13 mouse cellular contexts compared by ENCODE assay signal in genomic region chr2:168613092-168613880, GRCm38 (mm10). TPM values are rescaled to one million over a fixed set of nuclear protein-coding genes. Genes with fewer than 3 reads are reported as not detected.
DNase-seq lines count a peak whose midpoint lies in the region; ATAC-seq and TF ChIP-seq lines count a peak whose summit lies in the region.
"Had no signal": no experiment of that assay in that cellular context is flagged by ENCODE, and none has a peak within 500 bp of the region (broad histone marks: within the 10 kb centered on the region; RNA-seq: fewer than 3 reads in every experiment).

No protein-coding gene starts in this region.

- no peaks in the 10 kb centered on the region for H3K27me3 ChIP-seq in kidney, postnatal 0 days (ENCODE audit: insufficient read depth, low read length)
- H3K27me3 ChIP-seq in stomach, embryonic 16.5 days (ENCODE audit: control insufficient read depth, insufficient read depth, low read length), result no peaks in the 10 kb centered on the region
- H3K27me3 ChIP-seq: embryonic facial prominence, embryonic 12.5 days; forebrain, embryonic 15.5 days had no signal

- H3K27ac ChIP-seq in kidney, postnatal 0 days, result no peak overlapping the region
- H3K27ac ChIP-seq in stomach, embryonic 16.5 days (ENCODE audit: low read length), result no peak overlapping the region
- H3K27ac ChIP-seq: embryonic facial prominence, embryonic 12.5 days; forebrain, embryonic 15.5 days had no signal

- 0 out of 2 replicates have a peak, but pooled peaks cover 4% of the 10 kb centered on the region for H3K4me1 ChIP-seq in kidney, postnatal 0 days (replicated peaks; ENCODE audit: insufficient read depth, low read length)
- H3K4me1 ChIP-seq in stomach, embryonic 16.5 days (ENCODE audit: control insufficient read depth, insufficient read depth, low read length), result peaks cover 28% of the 10 kb centered on the region

- peak; percentile 53; the same call in 1 of the 2 replicates for ATAC-seq in kidney, postnatal 0 days (replicated peaks; ENCODE audit: low FRiP score, low read depth)
- ATAC-seq in stomach, embryonic 16.5 days (ENCODE audit: insufficient read depth, low FRiP score), result peak; percentile 56; the same call in 1 of the 2 replicates
- ATAC-seq in granulocyte monocyte progenitor cell, adult 5-6 weeks (replicated peaks; ENCODE audit: poor library complexity, severe bottlenecking), result no peak
- ATAC-seq: activated CD4-positive, CD25-positive, alpha-beta regulatory T cell, adult 4 months; forebrain, embryonic 15.5 days had no signal

- no peaks in the 10 kb centered on the region for H3K36me3 ChIP-seq in kidney, postnatal 0 days (ENCODE audit: insufficient read depth, low read length)
- H3K36me3 ChIP-seq in stomach, embryonic 16.5 days (ENCODE audit: control insufficient read depth, insufficient read depth, low read length), result no peaks in the 10 kb centered on the region
- H3K36me3 ChIP-seq: embryonic facial prominence, embryonic 12.5 days; forebrain, embryonic 15.5 days had no signal

- no peak overlapping the region for H3K9ac ChIP-seq in kidney, postnatal 0 days (ENCODE audit: low read depth, low read length)
- no peak overlapping the region for H3K9ac ChIP-seq in stomach, embryonic 16.5 days (ENCODE audit: low read length)
- H3K9ac ChIP-seq: embryonic facial prominence, embryonic 12.5 days; forebrain, embryonic 15.5 days had no signal

- no peaks in the 10 kb centered on the region for H3K9me3 ChIP-seq in kidney, postnatal 0 days (replicated peaks; ENCODE audit: low read length)
- H3K9me3 ChIP-seq in stomach, embryonic 16.5 days (replicated peaks; ENCODE audit: control insufficient read depth, low read length), result no peaks in the 10 kb centered on the region
- H3K9me3 ChIP-seq: embryonic facial prominence, embryonic 12.5 days; forebrain, embryonic 15.5 days had no signal

- 24% methylated on average over 13 of the region's 13 CpGs for WGBS in kidney, postnatal 0 days
- 43% methylated on average over 13 of the region's 13 CpGs for WGBS in stomach, embryonic 16.5 days

- no peak for TF ChIP-seq CTCF in kidney, postnatal 0 days (IDR thresholded peaks at IDR 0.05; ENCODE audit: low read depth)

- H3K4me3 ChIP-seq in kidney, postnatal 0 days (replicated peaks; ENCODE audit: low read depth, low read length), result no peak overlapping the region
- H3K4me3 ChIP-seq in stomach, embryonic 16.5 days (replicated peaks; ENCODE audit: low read length), result no peak overlapping the region
- H3K4me3 ChIP-seq: embryonic facial prominence, embryonic 12.5 days; forebrain, embryonic 15.5 days had no signal

- H3K4me2 ChIP-seq in kidney, postnatal 0 days (ENCODE audit: low read length), result no peak overlapping the region
- H3K4me2 ChIP-seq in stomach, embryonic 16.5 days (ENCODE audit: low read depth, low read length), result no peak overlapping the region
- H3K4me2 ChIP-seq: embryonic facial prominence, embryonic 12.5 days; forebrain, embryonic 15.5 days had no signal

- peak; percentile 35 for DNase-seq in embryo, embryonic 11 days
- no peak for DNase-seq in embryo, embryonic 10.5 days (ENCODE audit: low spot score)
- peak; percentile 64 for DNase-seq in kidney, postnatal 0 days (ENCODE audit: low spot score)
- DNase-seq in kidney, adult 18-20 months, result no peak
- DNase-seq in thymus, postnatal 14 days, result peak; percentile 22
- no peak for DNase-seq in thymus, postnatal 25 days
- DNase-seq: cerebellum, adult 9-10 months; kidney, postnatal 14 days had no signal

RNA-seq across cellular contexts. Expression of gene Nfatc2, which starts 11.8 kb away (rescaled TPM):
- 2.0 TPM in 2 replicates for polyA plus RNA-seq in kidney, postnatal 0 days (2015; fragmentation: Nextera tagmentation; extraction: Ambion mirVana)
- 3.1 and 3.3 TPM in 2 replicates for polyA plus RNA-seq in stomach, embryonic 16.5 days (2015; fragmentation: Nextera tagmentation; extraction: Ambion mirVana)
- total RNA-seq in granulocyte monocyte progenitor cell, adult 5-6 weeks (2014; fragmentation: Nextera tagmentation), result 1.7 and 2.2 TPM in 2 replicates
- 0.17 and 0.46 TPM in 2 replicates for total RNA-seq in granulocyte monocyte progenitor cell, adult 5-6 weeks (2017)

Comparison
In these comparisons a context has a peak if more than half of its experiments do, and no peak if none do; other contexts are left out.
1. DNase-seq: peak in embryo, embryonic 11 days (single experiment), kidney, postnatal 0 days (single experiment) and thymus, postnatal 14 days (single experiment); none in embryo, embryonic 10.5 days (single experiment), kidney, adult 18-20 months (single experiment) and thymus, postnatal 25 days (single experiment).